14 mouse cellular contexts compared by ENCODE assay signal in the genomic region with DNA sequence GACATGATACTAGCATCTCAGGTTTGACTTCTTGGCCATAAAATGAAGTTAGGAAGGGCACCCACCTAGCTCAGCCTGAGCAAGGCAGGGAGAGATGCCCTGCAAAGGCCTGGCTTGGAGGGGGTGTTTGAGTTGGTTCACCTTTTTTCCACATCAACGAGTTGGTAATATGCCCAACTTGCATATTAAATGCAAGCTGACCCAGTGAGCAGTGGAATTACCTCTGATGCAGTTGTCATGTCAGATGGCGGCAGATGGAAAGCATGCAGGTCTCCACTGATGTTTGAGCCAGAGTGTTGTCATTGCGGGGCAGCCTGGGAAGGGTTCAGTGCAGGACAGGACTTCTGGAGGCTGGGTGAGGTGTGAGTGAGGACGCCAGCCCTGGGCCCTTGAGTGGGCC. TPM values are rescaled to one million over a fixed set of nuclear protein-coding genes. Genes with fewer than 3 reads are reported as not detected.
"Had no signal": no experiment of that assay in that cellular context is flagged by ENCODE, and none has a peak within 500 bp of the region (broad histone marks: within the 10 kb centered on the region; RNA-seq: fewer than 3 reads in every experiment).

No protein-coding gene starts in this region.

- H3K27ac ChIP-seq: layer of hippocampus, adult 2 months; limb, embryonic 13.5 days; liver, embryonic 14.5 days; lung, embryonic 15.5 days; macrophage; midbrain, embryonic 15.5 days; neural tube, embryonic 12.5 days; stomach, postnatal 0 days had no signal

- H3K4me2 ChIP-seq: intestine, embryonic 15.5 days; limb, embryonic 13.5 days; lung, embryonic 15.5 days; midbrain, embryonic 11.5 days; midbrain, embryonic 15.5 days; neural tube, embryonic 12.5 days had no signal

- H3K9me3 ChIP-seq: intestine, embryonic 15.5 days; limb, embryonic 13.5 days; lung, embryonic 15.5 days; megakaryocyte, embryonic 14.5 days; midbrain, embryonic 15.5 days; neural tube, embryonic 12.5 days had no signal

- H3K4me3 ChIP-seq: intestine, embryonic 15.5 days; layer of hippocampus, adult 2 months; limb, embryonic 13.5 days; lung, embryonic 15.5 days; megakaryocyte, embryonic 14.5 days; midbrain, embryonic 15.5 days; neural tube, embryonic 12.5 days had no signal

- ATAC-seq: intestine, embryonic 15.5 days; midbrain, embryonic 15.5 days had no signal

- H3K27me3 ChIP-seq: intestine, embryonic 15.5 days; limb, embryonic 13.5 days; lung, embryonic 15.5 days; midbrain, embryonic 15.5 days; neural tube, embryonic 12.5 days had no signal

- H3K9ac ChIP-seq: intestine, embryonic 15.5 days; limb, embryonic 13.5 days; liver, embryonic 14.5 days; lung, embryonic 15.5 days; midbrain, embryonic 15.5 days; neural tube, embryonic 12.5 days had no signal

- DNase-seq: kidney, postnatal 4 days; lung, postnatal 14 days; thymus, postnatal 4 days had no signal

RNA-seq across cellular contexts. Expression of gene Aifm3, which starts 22.0 kb away (rescaled TPM):
- polyA plus RNA-seq: macrophage had no signal

RNA-seq across cellular contexts. Expression of gene Lrrc74b, which starts 49.6 kb away (rescaled TPM):
- polyA plus RNA-seq: limb, embryonic 13.5 days; macrophage had no signal
